Mouse (Mus musculus) midbrain, embryonic 13.5 days (tissue): Measurements from ENCODE around the gene Elp5. TPM values are rescaled to one million over a fixed set of nuclear protein-coding genes. Genes with fewer than 3 reads are reported as not detected.

ENCODE experiments used
- ATAC-seq: fragments of 200-750 bp; cut with Nextera tagmentation; 2 replicates; pipeline ENCODE4 v1.8.0; 2017; ENCODE audit warnings: mild to moderate bottlenecking, moderate TSS enrichment, moderate library complexity
- H3K27ac ChIP-seq: fragments of 300-500 bp; sonication (generic); 2 replicates; pipeline ENCODE4 v1.5.1; 2015; ENCODE audit warnings: inconsistent platforms, mild to moderate bottlenecking, moderate library complexity
- H3K27me3 ChIP-seq: fragments of 300-500 bp; sonication (generic); 2 replicates; pipeline ENCODE4 v1.6.1; 2015; ENCODE audit warnings: mild to moderate bottlenecking, inconsistent platforms
- H3K36me3 ChIP-seq: fragments of 300-500 bp; sonication (generic); 2 replicates; pipeline ENCODE4 v1.6.1; 2015; ENCODE audit warnings: mild to moderate bottlenecking, inconsistent platforms
- H3K4me1 ChIP-seq: fragments of 300-500 bp; sonication (generic); replicated peaks from 2 replicates; pipeline ENCODE4 v1.6.1; 2015; ENCODE audit warnings: inconsistent platforms
- H3K4me2 ChIP-seq: fragments of 300-500 bp; sonication (generic); replicated peaks from 2 replicates; pipeline ENCODE4 v1.6.1; 2015; ENCODE audit warnings: moderate library complexity, mild to moderate bottlenecking, inconsistent platforms
- H3K4me3 ChIP-seq: fragments of 300-500 bp; sonication (generic); replicated peaks from 2 replicates; pipeline ENCODE4 v1.5.1; 2015; ENCODE audit warnings: mild to moderate bottlenecking, inconsistent platforms
- H3K9ac ChIP-seq: fragments of 300-500 bp; sonication (generic); replicated peaks from 2 replicates; pipeline ENCODE4 v1.6.1; 2015; ENCODE audit warnings: mild to moderate bottlenecking, inconsistent platforms
- H3K9me3 ChIP-seq: fragments of 300-500 bp; sonication (generic); 2 replicates; pipeline ENCODE4 v1.6.1; 2016; ENCODE audit warnings: mild to moderate bottlenecking, inconsistent platforms
- WGBS: fragments of 180-500 bp; shearing (Covaris S2); methylation state at CpG from one replicate; pipeline ENCODE4 v1.1.7; 2015; 5-methylcytosine and 5-hydroxymethylcytosine counted together
- polyA plus RNA-seq: library from polyadenylated mRNA; unstranded; fragments of >200 nt; fragmentation: Nextera tagmentation; extraction: Ambion mirVana; gene quantifications from 2 replicates; pipeline ENCODE4 v1.2.1, GENCODE M21; 2015

Elp5 gene
- 156 and 158 TPM in 2 replicates for polyA plus RNA-seq

GRCm38 (mm10) chr11:69982225-69982624, at the start of gene Elp5:
TSS of gene Elp5 (minus strand) at chr11:69982517.
- H3K9ac ChIP-seq = peak within 1 kb of the TSS; percentile 99
- peak within 1 kb of the TSS; percentile 99 for H3K27ac ChIP-seq
- peaks cover 38% of the 10 kb centered on the region for H3K4me1 ChIP-seq
- H3K9me3 ChIP-seq = no peaks in the 10 kb centered on the region
- H3K36me3 ChIP-seq = peaks cover 43% of the 10 kb centered on the region
- ATAC-seq = no peak
- peak within 1 kb of the TSS; percentile 84 for H3K4me2 ChIP-seq
- no peaks in the 10 kb centered on the region for H3K27me3 ChIP-seq
- peak within 1 kb of the TSS; percentile 100 for H3K4me3 ChIP-seq
- 66% methylated on average over 8 of the region's 8 CpGs for WGBS

- Histone ChIP-seq H3K9me3 (no peaks in the 10 kb centered on the region), H3K27ac (no peak overlapping the region)
- no peak for ATAC-seq
Observed at GRCm38 (mm10) chr11:70031321-70031670, 49.0 kb upstream of the Elp5 start.

GRCm38 (mm10) chr11:70030651-70031320, 48.5 kb upstream of the Elp5 start:
- Histone ChIP-seq H3K4me2 (peak overlapping the region; percentile 74), H3K27ac (peak overlapping the region; percentile 96), H3K9ac (peak overlapping the region; percentile 67), H3K9me3 (no peaks in the 10 kb centered on the region), H3K36me3 (peaks cover 45% of the 10 kb centered on the region), H3K27me3 (no peaks in the 10 kb centered on the region), H3K4me1 (peaks cover 52% of the 10 kb centered on the region), H3K4me3 (peak overlapping the region; percentile 43)
- no peak for ATAC-seq
- WGBS = 90% methylated on average over 28 of the region's 28 CpGs

More at GRCm38 (mm10) chr11:70031321-70031670, 49.0 kb upstream of the Elp5 start:
- 95% methylated on average over 11 of the region's 11 CpGs for WGBS
- H3K27me3 ChIP-seq = no peaks in the 10 kb centered on the region
- H3K9ac ChIP-seq = no peak overlapping the region
- H3K4me2 ChIP-seq = no peak overlapping the region; the same call in 1 of the 2 replicates
- H3K36me3 ChIP-seq = peaks cover 45% of the 10 kb centered on the region
- peaks cover 47% of the 10 kb centered on the region for H3K4me1 ChIP-seq
- H3K4me3 ChIP-seq = no peak overlapping the region

- Histone ChIP-seq H3K9me3 (no peaks in the 10 kb centered on the region), H3K4me3 (peak overlapping the region; percentile 43), H3K9ac (peak overlapping the region; percentile 67), H3K27me3 (no peaks in the 10 kb centered on the region), H3K27ac (peak overlapping the region; percentile 96), H3K36me3 (peaks cover 42% of the 10 kb centered on the region), H3K4me2 (peak overlapping the region; percentile 74), H3K4me1 (peaks cover 60% of the 10 kb centered on the region)
- peak; percentile 49 for ATAC-seq
- 16% methylated on average over 11 of the region's 11 CpGs for WGBS
Observed at GRCm38 (mm10) chr11:70029829-70030550, 47.7 kb upstream of the Elp5 start.

GRCm38 (mm10) chr11:70029130-70029801, 46.9 kb upstream of the Elp5 start:
- ATAC-seq = peak; percentile 96
- Histone ChIP-seq H3K4me3 (peak overlapping the region; percentile 43), H3K27me3 (no peaks in the 10 kb centered on the region), H3K27ac (peak overlapping the region; percentile 96), H3K36me3 (peaks cover 37% of the 10 kb centered on the region), H3K9me3 (no peaks in the 10 kb centered on the region), H3K4me1 (peaks cover 67% of the 10 kb centered on the region), H3K4me2 (peak overlapping the region; percentile 74), H3K9ac (peak overlapping the region; percentile 67)
- 0% methylated on average over 20 of the region's 20 CpGs for WGBS

- Histone ChIP-seq H3K4me1 (peaks cover 73% of the 10 kb centered on the region), H3K4me3 (peak overlapping the region; percentile 43), H3K36me3 (peaks cover 31% of the 10 kb centered on the region), H3K4me2 (peak overlapping the region; percentile 74), H3K9me3 (no peaks in the 10 kb centered on the region), H3K27ac (peak overlapping the region; percentile 96), H3K9ac (peak overlapping the region; percentile 61), H3K27me3 (no peaks in the 10 kb centered on the region)
- peak; percentile 11 for ATAC-seq
- 17% methylated on average over 12 of the region's 12 CpGs for WGBS
Observed at GRCm38 (mm10) chr11:70028401-70029129, 46.2 kb upstream of the Elp5 start.

- Histone ChIP-seq H3K9me3 (no peaks in the 10 kb centered on the region), H3K4me1 (peaks cover 85% of the 10 kb centered on the region), H3K4me3 (peak overlapping the region; percentile 43), H3K27me3 (no peaks in the 10 kb centered on the region), H3K9ac (peak overlapping the region; percentile 57), H3K36me3 (peaks cover 20% of the 10 kb centered on the region), H3K4me2 (peak overlapping the region; percentile 74), H3K27ac (peak overlapping the region; percentile 96)
- WGBS = 27% methylated on average over 9 of the region's 9 CpGs
- no peak for ATAC-seq
Observed at GRCm38 (mm10) chr11:70027397-70027796, 45.1 kb upstream of the Elp5 start.

GRCm38 (mm10) chr11:70026689-70027088, 44.4 kb upstream of the Elp5 start:
- H3K9ac ChIP-seq = peak overlapping the region; percentile 57
- peaks cover 90% of the 10 kb centered on the region for H3K4me1 ChIP-seq
- peak overlapping the region; percentile 43 for H3K4me3 ChIP-seq
- ATAC-seq = no peak
- peak overlapping the region; percentile 96 for H3K27ac ChIP-seq
- peaks cover 13% of the 10 kb centered on the region for H3K36me3 ChIP-seq
- peak overlapping the region; percentile 74 for H3K4me2 ChIP-seq
- under 1% methylated on average over 19 of the region's 19 CpGs for WGBS
- no peaks in the 10 kb centered on the region for H3K27me3 ChIP-seq
- no peaks in the 10 kb centered on the region for H3K9me3 ChIP-seq

- WGBS = 11% methylated on average over 6 of the region's 6 CpGs
- Histone ChIP-seq H3K36me3 (no peaks in the 10 kb centered on the region), H3K9ac (peak overlapping the region; percentile 52), H3K9me3 (no peaks in the 10 kb centered on the region), H3K27me3 (no peaks in the 10 kb centered on the region), H3K4me1 (peaks cover 88% of the 10 kb centered on the region), H3K4me3 (peak overlapping the region; percentile 40), H3K4me2 (peak overlapping the region; percentile 59), H3K27ac (peak overlapping the region; percentile 69)
- no peak for ATAC-seq
Observed at GRCm38 (mm10) chr11:70024151-70024514, 41.8 kb upstream of the Elp5 start.

- Histone ChIP-seq H3K4me1 (peaks cover 89% of the 10 kb centered on the region), H3K9me3 (no peaks in the 10 kb centered on the region), H3K4me2 (peak overlapping the region; percentile 59), H3K27ac (peak overlapping the region; percentile 69), H3K36me3 (no peaks in the 10 kb centered on the region), H3K9ac (peak overlapping the region; percentile 52), H3K27me3 (no peaks in the 10 kb centered on the region), H3K4me3 (peak overlapping the region; percentile 40)
- WGBS = 6% methylated on average over 19 of the region's 29 CpGs
- ATAC-seq = no peak
Observed at GRCm38 (mm10) chr11:70023481-70024150, 41.3 kb upstream of the Elp5 start.
